Mouse (Mus musculus) embryonic facial prominence, embryonic 10.5 days (tissue): Measurements from ENCODE around the gene Elfn1. TPM values are rescaled to one million over a fixed set of nuclear protein-coding genes. Genes with fewer than 3 reads are reported as not detected.

Experiments
- DNase-seq: peaks from one replicate; pipeline ENCODE4 v3.0.0-alpha.2; 2017; ENCODE audit warnings: low spot score
- H3K27ac ChIP-seq: fragments of 300-500 bp; sonication (generic); replicated peaks from 2 replicates; pipeline ENCODE4 v1.5.1; 2016; ENCODE audit warnings: mild to moderate bottlenecking
- H3K27me3 ChIP-seq: fragments of 300-500 bp; sonication (generic); replicated peaks from 2 replicates; pipeline ENCODE4 v1.6.1; 2016; ENCODE audit warnings: low read depth, mild to moderate bottlenecking; ENCODE audit not compliant: poor library complexity, severe bottlenecking
- H3K36me3 ChIP-seq: fragments of 300-500 bp; sonication (generic); replicated peaks from 2 replicates; pipeline ENCODE4 v1.6.1; 2016; ENCODE audit warnings: mild to moderate bottlenecking, moderate library complexity
- H3K4me1 ChIP-seq: fragments of 300-500 bp; sonication (generic); 2 replicates; pipeline ENCODE4 v1.6.1; 2016
- H3K4me3 ChIP-seq: fragments of 300-500 bp; sonication (generic); 2 replicates; pipeline ENCODE4 v1.5.1; 2016; ENCODE audit warnings: mild to moderate bottlenecking, moderate library complexity
- H3K9me3 ChIP-seq: fragments of 300-500 bp; sonication (generic); 2 replicates; pipeline ENCODE4 v1.6.1; 2016; ENCODE audit warnings: mild to moderate bottlenecking
- WGBS: fragments of 180-500 bp; shearing (Covaris S2); methylation state at CpG from one replicate; pipeline ENCODE4 v1.1.7; 2016; 5-methylcytosine and 5-hydroxymethylcytosine counted together
- polyA plus RNA-seq: library from polyadenylated mRNA; unstranded; fragments of >200 nt; fragmentation: Nextera tagmentation; extraction: Ambion mirVana; gene quantifications from 2 replicates; pipeline ENCODE4 v1.2.1, GENCODE M21; 2016

Elfn1 gene
- polyA plus RNA-seq, 1 experiment from 2014 or later: 0.12 TPM

DNA sequence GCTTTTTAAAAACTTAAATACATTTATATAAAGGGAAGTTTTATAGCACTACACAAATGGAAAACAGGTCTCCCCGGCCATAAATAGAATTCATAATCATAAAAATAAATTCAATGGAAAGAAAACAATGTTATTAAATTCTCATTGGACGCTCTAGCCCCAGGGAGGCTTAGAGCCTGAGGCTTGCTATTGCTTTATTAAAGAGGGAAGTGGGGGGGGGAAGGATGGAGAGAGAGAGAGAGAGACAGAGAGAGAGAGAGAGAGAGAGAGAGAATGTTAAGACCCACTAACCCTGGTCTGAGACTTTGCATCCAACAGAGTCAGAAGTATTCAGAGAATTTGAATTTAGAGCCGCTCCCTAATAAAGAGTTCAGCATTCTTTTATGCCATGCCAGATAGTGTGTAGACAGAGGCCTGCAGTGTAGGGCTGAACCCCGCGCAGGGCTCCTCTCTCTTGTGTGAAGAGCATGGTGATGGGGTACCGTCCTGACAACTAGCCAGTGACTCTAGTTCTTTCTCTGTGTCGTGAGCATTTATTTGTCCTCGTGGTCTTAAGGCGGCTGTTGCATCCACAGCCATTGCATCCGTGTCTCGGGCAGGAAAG, 42.3 kb downstream of the Elfn1 start:
- peaks cover 38% of the 10 kb centered on the region for H3K4me1 ChIP-seq
- no peak for DNase-seq
- H3K27me3 ChIP-seq: peaks cover 4% of the 10 kb centered on the region; the same call in 1 of the 2 replicates
- WGBS: 79% methylated on average over 11 of the region's 11 CpGs
- no peak overlapping the region for H3K27ac ChIP-seq
- H3K36me3 ChIP-seq: no peaks in the 10 kb centered on the region
- H3K9me3 ChIP-seq: no peaks in the 10 kb centered on the region
- no peak overlapping the region for H3K4me3 ChIP-seq

- peaks cover 29% of the 10 kb centered on the region for H3K4me1 ChIP-seq
- no peaks in the 10 kb centered on the region for H3K27me3 ChIP-seq
- H3K9me3 ChIP-seq: no peaks in the 10 kb centered on the region
- H3K36me3 ChIP-seq: no peaks in the 10 kb centered on the region
- DNase-seq: peak; percentile 52
- H3K4me3 ChIP-seq: no peak overlapping the region
- WGBS: 52% methylated on average over 10 of the region's 10 CpGs
- H3K27ac ChIP-seq: peak overlapping the region; percentile 19
Observed at GRCm38 (mm10) chr5:139956859-139957258, 49.1 kb downstream of the Elfn1 start.

GRCm38 (mm10) chr5:139959741-139960140, 52.0 kb downstream of the Elfn1 start:
- H3K4me1 ChIP-seq: peaks cover 37% of the 10 kb centered on the region
- DNase-seq: no peak
- no peaks in the 10 kb centered on the region for H3K36me3 ChIP-seq
- no peak overlapping the region for H3K27ac ChIP-seq
- no peak overlapping the region for H3K4me3 ChIP-seq
- 89% methylated on average over 4 of the region's 4 CpGs for WGBS
- H3K9me3 ChIP-seq: no peaks in the 10 kb centered on the region
- no peaks in the 10 kb centered on the region for H3K27me3 ChIP-seq

- peaks cover 11% of the 10 kb centered on the region for H3K4me1 ChIP-seq
- no peaks in the 10 kb centered on the region for H3K9me3 ChIP-seq
- no peak overlapping the region for H3K4me3 ChIP-seq
- H3K36me3 ChIP-seq: no peaks in the 10 kb centered on the region
- WGBS: 49% methylated on average over 5 of the region's 5 CpGs
- no peaks in the 10 kb centered on the region for H3K27me3 ChIP-seq
- H3K27ac ChIP-seq: no peak overlapping the region
- DNase-seq: no peak
Observed at GRCm38 (mm10) chr5:139964391-139964790, 56.6 kb downstream of the Elfn1 start.

- H3K9me3 ChIP-seq: no peaks in the 10 kb centered on the region
- H3K27ac ChIP-seq: no peak overlapping the region; the same call in 1 of the 2 replicates
- no peaks in the 10 kb centered on the region for H3K36me3 ChIP-seq
- no peak for DNase-seq
- H3K27me3 ChIP-seq: no peaks in the 10 kb centered on the region; the same call in 1 of the 2 replicates
- H3K4me1 ChIP-seq: peaks cover 11% of the 10 kb centered on the region
- 92% methylated on average over 14 of the region's 14 CpGs for WGBS
- no peak overlapping the region for H3K4me3 ChIP-seq
Observed at GRCm38 (mm10) chr5:139965596-139965995, 57.9 kb downstream of the Elfn1 start.

DNA sequence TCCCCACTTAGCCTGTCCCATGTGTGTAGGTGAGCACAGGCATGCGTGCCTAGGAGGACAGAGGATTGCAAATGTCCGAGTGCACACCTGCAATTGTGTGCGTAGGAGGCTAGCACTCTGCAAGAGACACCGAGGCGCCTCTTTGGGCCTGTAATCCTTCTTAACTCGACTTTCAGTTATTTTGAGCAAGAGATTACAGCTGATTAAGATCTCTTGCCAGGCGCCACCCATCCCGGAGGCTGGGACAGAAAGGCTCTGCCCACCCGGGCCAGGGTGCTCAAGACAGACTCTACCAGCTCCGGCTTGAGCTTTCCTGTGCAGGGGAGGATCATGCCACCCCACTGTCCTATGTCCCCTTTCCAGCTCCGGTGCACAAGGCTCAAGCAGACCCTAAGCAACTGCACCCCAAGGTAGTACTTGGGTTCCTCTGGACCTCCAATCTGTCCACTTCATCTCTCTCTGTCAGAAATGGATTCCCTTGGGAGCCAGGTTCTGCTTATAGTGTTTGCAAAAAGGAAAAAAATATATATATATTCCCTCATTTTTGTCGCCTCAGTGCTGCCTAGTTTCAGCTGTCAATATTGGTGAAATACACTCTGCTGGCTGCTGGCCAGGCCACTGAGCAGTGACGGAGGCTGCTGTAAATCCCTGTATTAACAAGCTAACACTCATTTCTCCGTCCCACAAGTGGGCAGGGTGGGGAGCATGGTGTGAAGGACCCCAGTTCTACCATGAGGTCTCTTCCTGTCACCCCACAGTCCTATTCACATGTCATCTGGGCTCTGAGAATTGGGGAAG, 61.6 kb downstream of the Elfn1 start:
- H3K4me1 ChIP-seq: peaks cover 10% of the 10 kb centered on the region
- no peaks in the 10 kb centered on the region for H3K36me3 ChIP-seq
- WGBS: 86% methylated on average over 14 of the region's 14 CpGs
- DNase-seq: no peak
- H3K27ac ChIP-seq: no peak overlapping the region
- no peak overlapping the region for H3K4me3 ChIP-seq
- H3K27me3 ChIP-seq: peaks cover 29% of the 10 kb centered on the region
- H3K9me3 ChIP-seq: no peaks in the 10 kb centered on the region

- H3K4me3 ChIP-seq: no peak overlapping the region
- no peaks in the 10 kb centered on the region for H3K9me3 ChIP-seq
- DNase-seq: peak; percentile 33
- H3K27ac ChIP-seq: no peak overlapping the region
- WGBS: 75% methylated on average over 12 of the region's 12 CpGs
- H3K4me1 ChIP-seq: peaks cover 7% of the 10 kb centered on the region
- H3K36me3 ChIP-seq: no peaks in the 10 kb centered on the region
- H3K27me3 ChIP-seq: peaks cover 29% of the 10 kb centered on the region
Observed at GRCm38 (mm10) chr5:139970186-139970631, 62.5 kb downstream of the Elfn1 start.

- peaks cover 9% of the 10 kb centered on the region for H3K4me1 ChIP-seq
- H3K36me3 ChIP-seq: no peaks in the 10 kb centered on the region
- H3K27me3 ChIP-seq: peaks cover 23% of the 10 kb centered on the region
- DNase-seq: no peak
- no peak overlapping the region for H3K4me3 ChIP-seq
- H3K9me3 ChIP-seq: no peaks in the 10 kb centered on the region
- no peak overlapping the region for H3K27ac ChIP-seq
- WGBS: 86% methylated on average over 4 of the region's 4 CpGs
Observed at GRCm38 (mm10) chr5:139976584-139976983, 68.8 kb downstream of the Elfn1 start.

DNA sequence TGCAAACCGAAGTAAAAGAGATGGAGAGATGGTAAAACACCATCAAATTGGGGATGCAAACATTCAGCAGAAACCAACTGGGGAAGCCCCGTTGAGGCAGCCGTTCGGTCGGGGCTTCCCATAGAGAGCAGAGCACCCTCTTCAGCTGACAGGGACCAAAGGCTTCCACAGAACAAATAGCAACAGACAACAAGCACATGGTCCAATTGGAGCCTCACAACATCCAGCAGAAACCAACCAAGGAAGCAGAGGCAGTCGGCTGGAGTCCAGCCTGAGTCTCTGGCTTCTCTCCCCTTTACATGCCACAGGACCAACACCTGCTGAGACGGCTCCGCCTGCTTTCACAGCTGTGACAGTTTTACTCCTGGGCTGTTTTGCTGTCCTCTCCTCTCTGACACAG, 69.7 kb downstream of the Elfn1 start:
- no peaks in the 10 kb centered on the region for H3K36me3 ChIP-seq
- 51% methylated on average over 8 of the region's 8 CpGs for WGBS
- DNase-seq: no peak

GRCm38 (mm10) chr5:139978525-139979276, 71.0 kb downstream of the Elfn1 start:
- H3K27me3 ChIP-seq: peaks cover 2% of the 10 kb centered on the region; the same call in 1 of the 2 replicates
- no peaks in the 10 kb centered on the region for H3K36me3 ChIP-seq
- H3K27ac ChIP-seq: no peak overlapping the region
- WGBS: 12% methylated on average over 13 of the region's 13 CpGs
- H3K9me3 ChIP-seq: no peaks in the 10 kb centered on the region
- no peak overlapping the region for H3K4me3 ChIP-seq
- peak; percentile 66 for DNase-seq
- H3K4me1 ChIP-seq: 0 out of 2 replicates have a peak, but pooled peaks cover 3% of the 10 kb centered on the region

More for the DNA sequence above, 69.7 kb downstream of the Elfn1 start:
- Histone ChIP-seq H3K4me3 (no peak overlapping the region), H3K27me3 (peaks cover 14% of the 10 kb centered on the region), H3K9me3 (no peaks in the 10 kb centered on the region), H3K4me1 (peaks cover 9% of the 10 kb centered on the region), H3K27ac (no peak overlapping the region)

- Histone ChIP-seq H3K36me3 (no peaks in the 10 kb centered on the region), H3K9me3 (no peaks in the 10 kb centered on the region), H3K27ac (no peak overlapping the region), H3K4me3 (no peak overlapping the region), H3K27me3 (no peaks in the 10 kb centered on the region), H3K4me1 (0 out of 2 replicates have a peak, but pooled peaks cover 3% of the 10 kb centered on the region)
- no peak for DNase-seq
- 84% methylated on average over 9 of the region's 9 CpGs for WGBS
Observed at GRCm38 (mm10) chr5:139979371-139979770, 71.6 kb downstream of the Elfn1 start.

DNA sequence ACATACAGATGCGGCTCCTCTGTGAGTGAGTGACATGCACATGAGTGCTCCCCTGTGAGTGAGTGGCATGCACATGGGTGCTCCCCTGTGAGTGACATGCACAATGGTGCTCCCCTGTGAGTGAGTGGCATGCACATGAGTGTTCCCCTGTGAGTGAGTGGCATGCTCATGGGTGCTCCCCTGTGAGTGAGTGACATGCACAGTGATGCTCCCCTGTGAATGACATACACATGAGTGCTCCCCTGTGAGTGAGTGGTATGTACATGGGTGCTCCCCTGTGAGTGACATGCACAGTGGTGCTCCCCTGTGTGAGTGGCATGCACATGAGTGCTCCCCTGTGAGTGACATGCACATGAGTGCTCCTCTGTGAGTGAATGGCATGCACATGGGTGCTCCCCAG, 74.2 kb downstream of the Elfn1 start:
- Histone ChIP-seq H3K36me3 (no peaks in the 10 kb centered on the region), H3K4me1 (0 out of 2 replicates have a peak, but pooled peaks cover 6% of the 10 kb centered on the region), H3K27me3 (0 out of 2 replicates have a peak, but pooled peaks cover 3% of the 10 kb centered on the region), H3K9me3 (no peaks in the 10 kb centered on the region), H3K27ac (no peak overlapping the region), H3K4me3 (no peak overlapping the region)
- no peak for DNase-seq
- 87% methylated on average over 1 of the region's 1 CpGs for WGBS
